Mouse (Mus musculus): ENCODE data around the gene Large1. TPM values are rescaled to one million over a fixed set of nuclear protein-coding genes. Genes with fewer than 3 reads are reported as not detected.
A peak's percentile ranks its signal among the peaks of the same experiment; 100 is the strongest.
"Not testable (repeated sequence)": the region's sequence is repeated elsewhere in the genome, so short reads cannot be mapped to it uniquely, and the experiment has no call there.

The Large1 gene
- polyA plus RNA-seq, 1 experiment from 2014 or later = 4.9 TPM

GRCm38 (mm10) chr8:73342761-73343395 lies 10.5 kb downstream of the Large1 start:
- Histone ChIP-seq H3K9me3 (replicated peaks; ENCODE audit: control insufficient read depth, low read length) (no peaks in the 10 kb centered on the region), H3K9ac (ENCODE audit: low read length) (no peak overlapping the region), H3K4me1 (ENCODE audit: control insufficient read depth, insufficient read depth, low read length) (peaks cover 12% of the 10 kb centered on the region), H3K4me3 (replicated peaks; ENCODE audit: low read length) (no peak overlapping the region), H3K36me3 (ENCODE audit: control insufficient read depth, insufficient read depth, low read length) (no peaks in the 10 kb centered on the region), H3K4me2 (ENCODE audit: low read depth, low read length) (no peak overlapping the region), H3K27me3 (ENCODE audit: control insufficient read depth, insufficient read depth, low read length) (no peaks in the 10 kb centered on the region), H3K27ac (ENCODE audit: low read length) (peak overlapping the region; percentile 66)
- 32% methylated on average over 3 of the region's 3 CpGs for WGBS
- peak; percentile 82 for ATAC-seq (ENCODE audit: insufficient read depth, low FRiP score)

DNA sequence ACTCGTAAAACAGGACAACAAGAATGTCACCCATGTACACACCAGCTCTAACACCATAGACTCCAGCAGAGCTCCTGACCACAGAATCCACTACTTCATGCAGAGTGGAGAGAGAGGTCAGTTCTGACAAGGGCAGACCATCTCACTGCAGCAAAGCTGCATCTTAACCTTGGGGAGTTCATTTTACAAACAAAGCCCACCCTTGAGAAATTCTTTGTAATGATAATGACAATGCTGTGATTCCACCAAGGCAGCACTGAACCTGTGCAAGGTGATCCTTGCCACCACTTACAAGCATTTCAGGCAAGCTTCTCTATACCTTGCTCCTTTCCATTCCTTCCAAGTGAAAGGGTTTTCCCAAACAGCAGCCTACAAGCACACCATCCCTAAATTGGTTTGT lies 16.5 kb downstream of the Large1 start:
- Histone ChIP-seq H3K4me2 (ENCODE audit: low read depth, low read length) (no peak overlapping the region), H3K27ac (ENCODE audit: low read length) (no peak overlapping the region), H3K9me3 (replicated peaks; ENCODE audit: control insufficient read depth, low read length) (peaks cover 6% of the 10 kb centered on the region; the same call in 1 of the 2 replicates), H3K4me3 (replicated peaks; ENCODE audit: low read length) (no peak overlapping the region), H3K4me1 (ENCODE audit: control insufficient read depth, insufficient read depth, low read length) (no peaks in the 10 kb centered on the region), H3K9ac (ENCODE audit: low read length) (no peak overlapping the region), H3K27me3 (ENCODE audit: control insufficient read depth, insufficient read depth, low read length) (no peaks in the 10 kb centered on the region), H3K36me3 (ENCODE audit: control insufficient read depth, insufficient read depth, low read length) (no peaks in the 10 kb centered on the region)
- 74% methylated on average over 1 of the region's 1 CpGs for WGBS
- ATAC-seq (ENCODE audit: insufficient read depth, low FRiP score) = no peak

DNA sequence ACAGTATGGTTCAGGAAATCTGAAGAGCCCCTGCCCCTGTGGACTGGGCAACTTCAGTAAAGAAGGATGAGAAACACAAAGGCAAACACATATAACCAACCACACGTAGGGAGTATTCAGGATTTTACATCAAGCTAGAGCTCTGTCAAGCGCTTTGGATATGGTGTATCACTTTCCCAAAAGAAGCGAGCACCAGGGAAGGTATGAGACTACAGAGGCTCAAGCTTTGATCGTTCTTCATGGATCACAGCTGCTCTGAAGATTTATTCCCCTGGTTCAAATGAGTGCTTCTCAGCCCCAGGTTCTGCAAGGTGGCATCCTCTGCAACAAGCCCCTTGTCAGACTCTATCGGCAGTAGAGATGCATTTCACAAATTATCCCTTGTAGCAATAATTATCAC lies 24.2 kb downstream of the Large1 start:
- H3K36me3 ChIP-seq (ENCODE audit: control insufficient read depth, insufficient read depth, low read length) = no peaks in the 10 kb centered on the region
- no peak overlapping the region for H3K9ac ChIP-seq (ENCODE audit: low read length)
- ATAC-seq (ENCODE audit: insufficient read depth, low FRiP score) = no peak
- no peak overlapping the region for H3K4me2 ChIP-seq (ENCODE audit: low read depth, low read length)
- WGBS = 88% methylated on average over 5 of the region's 5 CpGs
- H3K4me1 ChIP-seq (ENCODE audit: control insufficient read depth, insufficient read depth, low read length) = no peaks in the 10 kb centered on the region
- peaks cover 6% of the 10 kb centered on the region; the same call in 1 of the 2 replicates for H3K9me3 ChIP-seq (replicated peaks; ENCODE audit: control insufficient read depth, low read length)
- H3K4me3 ChIP-seq (replicated peaks; ENCODE audit: low read length) = no peak overlapping the region
- no peak overlapping the region for H3K27ac ChIP-seq (ENCODE audit: low read length)
- no peaks in the 10 kb centered on the region for H3K27me3 ChIP-seq (ENCODE audit: control insufficient read depth, insufficient read depth, low read length)

- Histone ChIP-seq H3K36me3 (ENCODE audit: control insufficient read depth, insufficient read depth, low read length) (no peaks in the 10 kb centered on the region), H3K4me1 (ENCODE audit: control insufficient read depth, insufficient read depth, low read length) (no peaks in the 10 kb centered on the region), H3K27me3 (ENCODE audit: control insufficient read depth, insufficient read depth, low read length) (no peaks in the 10 kb centered on the region), H3K4me3 (replicated peaks; ENCODE audit: low read length) (no peak overlapping the region), H3K4me2 (ENCODE audit: low read depth, low read length) (no peak overlapping the region), H3K9me3 (replicated peaks; ENCODE audit: control insufficient read depth, low read length) (peaks cover under 1% of the 10 kb centered on the region; the same call in 1 of the 2 replicates), H3K27ac (ENCODE audit: low read length) (no peak overlapping the region), H3K9ac (ENCODE audit: low read length) (no peak overlapping the region)
- no peak for ATAC-seq (ENCODE audit: insufficient read depth, low FRiP score)
- WGBS = 83% methylated on average over 3 of the region's 3 CpGs
Measured at GRCm38 (mm10) chr8:73328056-73328455, 25.3 kb downstream of the Large1 start.

DNA sequence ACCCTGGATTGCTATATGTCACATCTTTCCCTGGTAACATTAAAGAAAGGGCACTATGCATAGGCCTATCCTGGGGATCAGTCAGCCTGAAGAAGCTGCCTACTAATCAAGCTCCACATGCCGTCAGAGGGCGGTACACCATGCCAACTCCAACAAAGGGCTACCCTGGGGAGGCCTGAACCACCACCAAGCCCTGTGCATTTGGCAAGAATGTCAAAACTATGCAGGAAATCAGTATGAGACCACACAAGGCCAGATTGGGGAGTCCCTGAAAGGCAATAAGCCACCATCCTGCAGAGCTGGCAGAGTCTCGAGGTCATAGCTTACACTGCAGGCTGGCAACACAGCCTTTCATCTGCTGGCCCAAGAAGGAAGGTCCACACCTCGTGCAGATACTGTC lies 28.7 kb downstream of the Large1 start:
- Histone ChIP-seq H3K9me3 (replicated peaks; ENCODE audit: control insufficient read depth, low read length) (no peaks in the 10 kb centered on the region), H3K27me3 (ENCODE audit: control insufficient read depth, insufficient read depth, low read length) (no peaks in the 10 kb centered on the region), H3K4me1 (ENCODE audit: control insufficient read depth, insufficient read depth, low read length) (no peaks in the 10 kb centered on the region), H3K4me3 (replicated peaks; ENCODE audit: low read length) (no peak overlapping the region), H3K36me3 (ENCODE audit: control insufficient read depth, insufficient read depth, low read length) (no peaks in the 10 kb centered on the region), H3K9ac (ENCODE audit: low read length) (no peak overlapping the region), H3K27ac (ENCODE audit: low read length) (no peak overlapping the region), H3K4me2 (ENCODE audit: low read depth, low read length) (no peak overlapping the region)
- 86% methylated on average over 4 of the region's 4 CpGs for WGBS
- ATAC-seq (ENCODE audit: insufficient read depth, low FRiP score) = no peak

DNA sequence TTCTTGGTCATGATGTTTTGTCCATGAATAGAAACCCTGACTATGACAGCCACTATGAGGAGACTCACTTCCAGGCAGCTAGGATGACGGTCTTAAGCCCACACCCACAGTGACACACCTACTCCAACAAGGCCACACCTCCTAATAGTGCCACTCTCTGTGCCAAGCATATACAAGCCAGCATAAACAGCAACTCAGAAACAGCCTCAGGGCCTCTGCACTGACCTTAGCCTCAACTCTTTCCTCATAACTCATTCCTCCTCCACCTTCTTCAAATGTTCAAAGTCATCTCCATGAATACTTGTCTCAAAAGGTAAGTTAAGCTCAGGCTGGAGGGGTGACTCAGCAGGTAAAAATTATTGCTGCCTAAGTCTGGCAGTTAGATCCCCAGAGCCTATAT lies 29.7 kb downstream of the Large1 start:
- H3K4me2 ChIP-seq (ENCODE audit: low read depth, low read length) = no peak overlapping the region
- H3K27ac ChIP-seq (ENCODE audit: low read length) = no peak overlapping the region
- H3K9me3 ChIP-seq (replicated peaks; ENCODE audit: control insufficient read depth, low read length) = no peaks in the 10 kb centered on the region
- no peak overlapping the region for H3K9ac ChIP-seq (ENCODE audit: low read length)
- no peaks in the 10 kb centered on the region for H3K4me1 ChIP-seq (ENCODE audit: control insufficient read depth, insufficient read depth, low read length)
- no peak overlapping the region for H3K4me3 ChIP-seq (replicated peaks; ENCODE audit: low read length)
- no peaks in the 10 kb centered on the region for H3K27me3 ChIP-seq (ENCODE audit: control insufficient read depth, insufficient read depth, low read length)
- no peaks in the 10 kb centered on the region for H3K36me3 ChIP-seq (ENCODE audit: control insufficient read depth, insufficient read depth, low read length)
- 70% methylated on average over 1 of the region's 1 CpGs for WGBS
- no peak for ATAC-seq (ENCODE audit: insufficient read depth, low FRiP score)

- H3K27me3 ChIP-seq (ENCODE audit: control insufficient read depth, insufficient read depth, low read length); H3K36me3 ChIP-seq (ENCODE audit: control insufficient read depth, insufficient read depth, low read length); H3K4me2 ChIP-seq (ENCODE audit: low read depth, low read length); H3K9ac ChIP-seq (ENCODE audit: low read length); H3K9me3 ChIP-seq (replicated peaks; ENCODE audit: control insufficient read depth, low read length); H3K4me3 ChIP-seq (replicated peaks; ENCODE audit: low read length); H3K27ac ChIP-seq (ENCODE audit: low read length); H3K4me1 ChIP-seq (ENCODE audit: control insufficient read depth, insufficient read depth, low read length): not testable (repeated sequence)
- WGBS = 88% methylated on average over 1 of the region's 3 CpGs
- peak; percentile 85; the same call in 1 of the 2 replicates for ATAC-seq (ENCODE audit: insufficient read depth, low FRiP score)
Measured at GRCm38 (mm10) chr8:73319500-73319899, 33.8 kb downstream of the Large1 start.

- Histone ChIP-seq H3K27ac (ENCODE audit: low read length) (no peak overlapping the region), H3K9ac (ENCODE audit: low read length) (no peak overlapping the region), H3K36me3 (ENCODE audit: control insufficient read depth, insufficient read depth, low read length) (no peaks in the 10 kb centered on the region), H3K4me1 (ENCODE audit: control insufficient read depth, insufficient read depth, low read length) (peaks cover 4% of the 10 kb centered on the region; the same call in 1 of the 2 replicates), H3K27me3 (ENCODE audit: control insufficient read depth, insufficient read depth, low read length) (no peaks in the 10 kb centered on the region), H3K9me3 (replicated peaks; ENCODE audit: control insufficient read depth, low read length) (no peaks in the 10 kb centered on the region), H3K4me3 (replicated peaks; ENCODE audit: low read length) (no peak overlapping the region), H3K4me2 (ENCODE audit: low read depth, low read length) (no peak overlapping the region)
- 83% methylated on average over 2 of the region's 2 CpGs for WGBS
- no peak for ATAC-seq (ENCODE audit: insufficient read depth, low FRiP score)
Measured at GRCm38 (mm10) chr8:73313911-73314310, 39.4 kb downstream of the Large1 start.

DNA sequence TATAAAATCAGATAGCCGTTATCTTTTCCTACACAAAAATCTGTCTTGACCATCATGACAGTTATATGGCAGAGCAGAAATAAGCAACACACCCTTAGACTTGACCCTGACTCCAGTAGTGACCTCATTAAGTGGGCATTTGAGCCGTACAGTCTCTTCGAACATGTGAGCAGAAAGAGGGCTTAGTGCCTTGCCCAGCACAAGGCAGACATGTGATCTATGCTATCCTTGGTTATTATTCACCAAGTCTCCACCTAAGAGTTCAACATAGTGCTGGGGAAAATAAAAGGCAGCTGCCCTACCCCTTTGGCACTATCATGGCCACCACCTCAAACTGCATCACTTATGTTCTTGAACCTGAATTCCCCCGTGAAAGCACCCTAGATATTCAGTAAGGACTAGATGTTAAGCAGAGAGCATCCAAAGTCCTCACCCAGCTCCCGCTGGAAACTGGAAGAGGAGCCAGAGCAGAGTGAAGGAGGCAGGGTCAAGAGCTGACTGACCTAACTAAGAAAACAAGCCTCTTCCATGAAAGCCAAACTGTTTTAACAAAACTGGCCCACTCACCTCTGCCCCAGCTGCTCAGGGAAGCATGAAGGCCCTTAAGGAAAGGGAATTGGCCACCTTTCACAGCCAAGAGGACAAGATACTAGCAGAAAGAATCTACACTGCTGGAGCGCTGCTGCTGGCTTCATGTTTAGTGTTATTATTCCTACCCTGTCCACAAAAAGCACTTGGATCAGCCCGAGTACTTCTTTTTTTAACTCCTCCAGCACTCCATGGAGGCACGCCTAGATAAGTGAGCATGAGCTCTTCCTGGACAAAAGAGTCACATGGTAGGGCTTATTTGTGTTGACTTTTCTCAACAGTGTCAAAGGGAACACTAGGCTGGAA lies 40.4 kb downstream of the Large1 start:
- no peak overlapping the region for H3K4me2 ChIP-seq (ENCODE audit: low read depth, low read length)
- peaks cover 4% of the 10 kb centered on the region; the same call in 1 of the 2 replicates for H3K4me1 ChIP-seq (ENCODE audit: control insufficient read depth, insufficient read depth, low read length)
- no peaks in the 10 kb centered on the region for H3K36me3 ChIP-seq (ENCODE audit: control insufficient read depth, insufficient read depth, low read length)
- 57% methylated on average over 8 of the region's 8 CpGs for WGBS
- no peaks in the 10 kb centered on the region for H3K27me3 ChIP-seq (ENCODE audit: control insufficient read depth, insufficient read depth, low read length)
- H3K9me3 ChIP-seq (replicated peaks; ENCODE audit: control insufficient read depth, low read length) = no peaks in the 10 kb centered on the region
- H3K9ac ChIP-seq (ENCODE audit: low read length) = no peak overlapping the region
- no peak overlapping the region for H3K4me3 ChIP-seq (replicated peaks; ENCODE audit: low read length)
- no peak overlapping the region for H3K27ac ChIP-seq (ENCODE audit: low read length)
- peak; percentile 24; the same call in 1 of the 2 replicates for ATAC-seq (ENCODE audit: insufficient read depth, low FRiP score)

Measured in stomach, embryonic 16.5 days (tissue).